Mouse (Mus musculus) heart, postnatal 0 days (tissue): ENCODE measurements around the gene B3gat2. TPM values are rescaled to one million over a fixed set of nuclear protein-coding genes. Genes with fewer than 3 reads are reported as not detected.
A peak's percentile ranks its signal among the peaks of the same experiment; 100 is the strongest.

Source experiments
- ATAC-seq: fragments of 200-750 bp; cut with Nextera tagmentation; 2 replicates; pipeline ENCODE4 v1.8.0; 2017; ENCODE audit warnings: low read depth, moderate number of reproducible peaks, moderate library complexity; ENCODE audit not compliant: insufficient read depth
- DNase-seq: peaks from one replicate; pipeline ENCODE4 v3.0.0-alpha.2; 2016; ENCODE audit warnings: low spot score
- H3K27ac ChIP-seq: fragments of 300-500 bp; sonication (generic); 2 replicates; pipeline ENCODE4 v1.5.1; 2014; ENCODE audit warnings: low read depth, mild to moderate bottlenecking
- H3K27me3 ChIP-seq: fragments of 300-500 bp; sonication (generic); 2 replicates; pipeline ENCODE4 v1.6.1; 2014; ENCODE audit warnings: low read length, mixed read lengths; ENCODE audit not compliant: control insufficient read depth, insufficient read depth
- H3K36me3 ChIP-seq: fragments of 300-500 bp; sonication (generic); replicated peaks from 2 replicates; pipeline ENCODE4 v1.6.1; 2014; ENCODE audit warnings: low read length, mixed read lengths; ENCODE audit not compliant: control insufficient read depth, insufficient read depth
- H3K4me1 ChIP-seq: fragments of 300-500 bp; sonication (generic); 2 replicates; pipeline ENCODE4 v1.6.1; 2014; ENCODE audit warnings: antibody characterized with exemption; ENCODE audit not compliant: control insufficient read depth, insufficient read depth
- H3K4me2 ChIP-seq: fragments of 300-500 bp; sonication (generic); 2 replicates; pipeline ENCODE4 v1.6.1; 2014; ENCODE audit warnings: low read depth, mild to moderate bottlenecking, low read length, moderate library complexity
- H3K4me3 ChIP-seq: fragments of 300-500 bp; sonication (generic); 2 replicates; pipeline ENCODE4 v1.5.1; 2014; ENCODE audit warnings: low read depth, low read length
- H3K9ac ChIP-seq: fragments of 300-500 bp; sonication (generic); replicated peaks from 2 replicates; pipeline ENCODE4 v1.6.1; 2014; ENCODE audit warnings: low read depth, low read length, mixed read lengths
- H3K9me3 ChIP-seq: fragments of 300-500 bp; sonication (generic); replicated peaks from 2 replicates; pipeline ENCODE4 v1.6.1; 2016; ENCODE audit warnings: low read length; ENCODE audit not compliant: control insufficient read depth
- CTCF ChIP-seq: IDR thresholded peaks from 2 replicates; pipeline ENCODE4 v1.5.1; 2016; ENCODE audit warnings: antibody characterized with exemption, control low read depth, low read depth
- EP300 ChIP-seq: IDR thresholded peaks from 2 replicates; pipeline ENCODE4 v1.6.1; 2016; ENCODE audit warnings: antibody characterized with exemption, low read depth
- WGBS: fragments of 180-500 bp; shearing (Covaris S2); extraction: QIAGEN DNeasy Blood & Tissue Kit; methylation state at CpG from one replicate; pipeline ENCODE4 v1.1.7; 2014; 5-methylcytosine and 5-hydroxymethylcytosine counted together
- polyA plus RNA-seq: library from polyadenylated mRNA; unstranded; fragments of >200 nt; fragmentation: Nextera tagmentation; extraction: Ambion mirVana; gene quantifications from 2 replicates; pipeline ENCODE4 v1.2.1, GENCODE M21; 2015
- total RNA-seq: library from RNA; depleted of rRNA; stranded (reverse); fragments of >200 nt; gene quantifications from 2 replicates; pipeline ENCODE4 v1.2.3, GENCODE M21; 2014; ENCODE audit warnings: low replicate concordance

B3gat2 gene
- total and polyA plus RNA-seq, 2 experiments from 2014 or later = 0.16 TPM; not detected in 1

DNA sequence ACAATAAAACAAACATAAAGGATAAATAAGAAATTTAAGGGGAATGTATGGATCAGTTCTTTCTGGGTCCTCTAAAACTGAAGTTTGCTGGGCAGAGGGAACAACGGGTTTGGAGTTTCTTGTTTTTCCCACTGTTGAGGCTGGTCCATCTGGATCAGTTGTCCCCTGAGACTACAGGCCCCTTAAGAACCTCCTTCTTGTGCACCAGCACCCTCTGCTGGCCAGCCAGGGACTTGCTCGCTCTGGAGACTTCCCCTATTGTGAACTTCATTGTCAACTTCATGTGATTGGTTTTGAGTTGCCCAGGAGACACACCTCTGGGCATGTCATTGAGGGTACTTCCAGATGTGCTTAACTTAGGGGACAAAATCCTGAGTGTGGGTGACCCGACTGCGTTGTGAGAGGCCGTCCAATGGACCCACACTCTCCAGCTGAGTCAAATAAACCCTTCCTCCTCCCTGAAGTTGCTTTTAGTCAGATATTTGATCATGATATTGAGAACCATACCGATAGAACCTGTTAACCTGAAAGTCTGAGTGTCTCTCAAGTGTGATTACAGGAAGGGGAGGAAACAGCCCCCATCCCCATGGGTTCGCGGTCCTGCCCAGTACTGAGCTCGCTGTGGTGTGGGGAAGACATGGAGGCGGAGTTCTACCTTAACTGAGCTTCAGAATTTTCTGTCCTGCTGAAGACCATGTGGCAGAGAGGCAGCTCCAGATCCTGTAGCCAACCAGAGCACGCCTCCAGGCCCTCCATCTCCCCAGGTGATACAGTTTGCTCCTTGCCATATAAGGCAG lies 31.4 kb downstream of the B3gat2 start:
- Histone ChIP-seq H3K27me3 (no peaks in the 10 kb centered on the region; the same call in 1 of the 2 replicates), H3K4me1 (no peaks in the 10 kb centered on the region), H3K4me2 (no peak overlapping the region), H3K4me3 (no peak overlapping the region), H3K9ac (no peak overlapping the region), H3K9me3 (no peaks in the 10 kb centered on the region), H3K36me3 (no peaks in the 10 kb centered on the region), H3K27ac (no peak overlapping the region)
- ATAC-seq (peak; percentile 55), DNase-seq (peak; percentile 20)
- WGBS = 44% methylated on average over 11 of the region's 11 CpGs
- no peak for TF ChIP-seq EP300
- peak; percentile 83 for TF ChIP-seq CTCF

DNA sequence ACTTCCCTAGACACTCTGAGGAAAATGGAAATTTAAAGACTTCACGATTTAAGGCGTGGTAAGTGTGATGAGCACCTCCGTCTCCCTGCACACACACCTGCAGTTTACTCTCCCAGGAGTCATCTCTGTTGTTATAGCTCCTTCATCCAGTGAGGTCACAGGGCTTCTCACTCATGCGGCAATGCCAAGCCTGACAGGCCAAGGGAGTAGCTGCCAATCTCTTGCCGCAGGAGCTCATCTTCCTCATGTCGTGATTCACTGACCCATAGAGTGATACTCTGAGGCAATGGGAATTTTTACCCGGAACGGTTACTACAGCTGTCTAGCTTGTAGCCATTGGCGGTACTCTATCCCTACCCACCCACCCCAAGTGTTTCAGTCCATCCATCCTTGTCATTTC lies 36.8 kb downstream of the B3gat2 start:
- H3K4me3 ChIP-seq = no peak overlapping the region
- no peaks in the 10 kb centered on the region; the same call in 1 of the 2 replicates for H3K27me3 ChIP-seq
- WGBS = 86% methylated on average over 9 of the region's 9 CpGs
- DNase-seq (no peak), ATAC-seq (no peak)
- H3K4me1 ChIP-seq = no peaks in the 10 kb centered on the region
- TF ChIP-seq CTCF (no peak), EP300 (no peak)
- no peak overlapping the region for H3K27ac ChIP-seq
- H3K36me3 ChIP-seq = no peaks in the 10 kb centered on the region
- H3K9ac ChIP-seq = no peak overlapping the region
- no peak overlapping the region for H3K4me2 ChIP-seq
- H3K9me3 ChIP-seq = no peaks in the 10 kb centered on the region

DNA sequence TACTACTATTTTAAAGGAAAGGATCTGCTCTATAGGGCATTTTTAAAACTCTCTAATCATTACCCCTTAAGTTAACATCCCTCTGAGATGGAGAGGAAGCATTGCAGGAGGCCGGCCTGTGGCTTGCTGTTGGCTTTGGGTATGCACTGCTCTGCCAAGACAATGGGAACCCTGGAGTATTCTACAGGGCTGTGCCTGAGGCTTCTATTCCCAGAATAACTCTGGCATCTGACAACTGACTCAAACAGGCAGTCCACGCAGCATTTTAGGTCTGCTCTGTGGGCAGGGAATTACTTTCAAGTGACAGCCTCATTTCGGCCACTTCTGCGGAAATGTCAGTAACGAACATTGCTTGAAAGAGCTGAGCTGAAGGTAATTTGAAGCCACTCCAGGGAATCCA lies 60.1 kb downstream of the B3gat2 start:
- no peak overlapping the region for H3K27ac ChIP-seq
- no peak overlapping the region for H3K4me2 ChIP-seq
- H3K9ac ChIP-seq = no peak overlapping the region
- TF ChIP-seq EP300 (no peak), CTCF (no peak)
- WGBS = 52% methylated on average over 5 of the region's 5 CpGs
- H3K4me3 ChIP-seq = no peak overlapping the region
- no peaks in the 10 kb centered on the region for H3K27me3 ChIP-seq
- H3K36me3 ChIP-seq = no peaks in the 10 kb centered on the region
- DNase-seq (no peak), ATAC-seq (no peak)
- H3K4me1 ChIP-seq = no peaks in the 10 kb centered on the region
- no peaks in the 10 kb centered on the region for H3K9me3 ChIP-seq

DNA sequence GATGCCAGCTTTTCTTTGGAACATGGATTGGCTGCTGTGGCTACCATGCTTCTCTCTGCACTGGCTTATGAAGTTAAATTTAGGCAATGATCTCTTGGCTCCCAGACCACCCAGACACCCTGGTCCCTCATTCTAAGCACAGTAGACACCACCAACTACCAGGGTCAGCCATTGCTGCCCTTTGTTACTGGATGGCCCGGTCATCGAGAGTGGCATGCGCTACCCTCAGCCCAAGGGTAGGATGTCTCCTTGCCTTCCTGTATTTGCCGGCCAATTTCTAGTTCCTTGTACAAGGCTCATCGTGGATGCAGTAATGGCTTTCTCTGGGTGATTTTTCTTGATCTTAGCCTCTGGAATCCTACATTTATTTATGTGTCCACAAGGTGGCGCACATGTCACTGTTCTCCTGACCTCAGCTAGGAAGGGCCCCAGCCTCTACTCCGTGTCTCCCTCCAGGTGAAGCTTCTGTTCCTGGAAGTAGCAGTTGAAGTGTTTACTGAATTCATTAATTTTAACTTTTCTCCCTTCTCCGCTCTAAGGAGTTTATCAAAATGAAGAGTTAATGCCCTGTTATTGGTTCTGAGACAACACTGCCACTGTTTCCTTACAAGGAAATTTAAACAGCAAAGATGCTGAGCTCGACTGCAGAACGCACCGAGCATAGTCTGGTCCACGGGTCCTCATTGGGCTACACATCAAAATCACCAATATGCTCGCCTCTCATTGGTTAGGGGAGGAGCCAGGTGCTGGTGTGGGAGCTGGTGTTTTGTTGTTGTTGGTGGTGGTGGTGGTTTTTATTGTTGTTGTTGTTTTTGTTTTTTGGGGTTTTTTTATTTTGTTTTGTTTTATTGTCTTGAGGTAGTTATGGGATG lies 65.6 kb downstream of the B3gat2 start:
- H3K9ac ChIP-seq = no peak overlapping the region
- H3K27me3 ChIP-seq = no peaks in the 10 kb centered on the region
- H3K9me3 ChIP-seq = no peaks in the 10 kb centered on the region
- DNase-seq (peak; percentile 66), ATAC-seq (peak; percentile 39; the same call in 1 of the 2 replicates)
- WGBS = 38% methylated on average over 13 of the region's 13 CpGs
- no peak overlapping the region for H3K4me2 ChIP-seq
- TF ChIP-seq EP300 (no peak), CTCF (peak; percentile 76)
- no peaks in the 10 kb centered on the region for H3K4me1 ChIP-seq
- H3K4me3 ChIP-seq = no peak overlapping the region
- H3K36me3 ChIP-seq = no peaks in the 10 kb centered on the region
- H3K27ac ChIP-seq = no peak overlapping the region

DNA sequence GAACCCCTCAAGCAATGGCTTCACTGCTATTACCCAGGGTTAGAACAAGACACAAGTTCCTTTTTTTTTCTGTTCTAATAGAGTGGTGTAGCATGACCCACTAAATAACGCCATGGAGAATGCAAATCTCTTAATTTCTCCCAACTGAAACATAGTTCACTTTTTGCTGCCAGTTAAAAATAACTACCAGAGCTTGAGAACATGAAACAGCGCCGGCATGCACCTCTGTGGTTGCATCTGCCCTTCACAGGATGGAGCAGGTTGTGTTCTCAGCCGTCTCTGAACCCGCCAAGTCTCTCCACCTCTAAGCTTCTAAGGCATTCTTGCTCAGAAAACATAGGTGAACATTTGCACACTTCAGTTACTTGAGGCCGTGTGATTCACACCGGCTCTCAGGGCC lies 72.7 kb downstream of the B3gat2 start:
- no peak overlapping the region for H3K4me2 ChIP-seq

More for the DNA sequence above, 72.7 kb downstream of the B3gat2 start:
- H3K36me3 ChIP-seq = no peaks in the 10 kb centered on the region
- H3K9ac ChIP-seq = no peak overlapping the region
- TF ChIP-seq CTCF (no peak), EP300 (no peak)
- ATAC-seq = no peak
- DNase-seq = no peak
- H3K9me3 ChIP-seq = no peaks in the 10 kb centered on the region
- no peaks in the 10 kb centered on the region for H3K4me1 ChIP-seq
- no peaks in the 10 kb centered on the region for H3K27me3 ChIP-seq
- H3K27ac ChIP-seq = no peak overlapping the region
- no peak overlapping the region for H3K4me3 ChIP-seq
- WGBS = 78% methylated on average over 7 of the region's 7 CpGs
